Mouse (Mus musculus): ENCODE results near the gene Slc12a3. TPM values are rescaled to one million over a fixed set of nuclear protein-coding genes. Genes with fewer than 3 reads are reported as not detected.

Slc12a3 gene
- total and polyA plus RNA-seq, 3 experiments = 0.44 TPM; not detected in 2

GRCm38 (mm10) chr8:94348425-94348824 is 19.4 kb downstream of the Slc12a3 start:
- ATAC-seq (ENCODE audit: extremely low read depth, insufficient number of reproducible peaks, low FRiP score, poor library complexity, severe bottlenecking) = no peak
- H3K9me3 ChIP-seq (replicated peaks) = no peaks in the 10 kb centered on the region
- H3K4me1 ChIP-seq (ENCODE audit: insufficient read depth, low read depth, low read length) = 0 out of 2 replicates have a peak, but pooled peaks cover 2% of the 10 kb centered on the region
- no peak for TF ChIP-seq TAL1 (conservative IDR thresholded peaks at IDR 0.05; ENCODE audit: low read depth, low read length)
- no peak for TF ChIP-seq CTCF (IDR thresholded peaks at IDR 0.05; ENCODE audit: low read depth, low read length)
- no peak for TF ChIP-seq GATA2 (IDR thresholded peaks at IDR 0.05; ENCODE audit: borderline replicate concordance, low read depth, low read length)
- TF ChIP-seq POLR2AphosphoS5 (IDR thresholded peaks at IDR 0.05; ENCODE audit: insufficient replicate concordance, low read depth, low read length) = no peak
- TF ChIP-seq GATA1 (IDR thresholded peaks at IDR 0.05; ENCODE audit: borderline replicate concordance, low read length) = no peak
- no peak overlapping the region for H3K4me3 ChIP-seq (ENCODE audit: low read depth, low read length)
- H3K27me3 ChIP-seq (ENCODE audit: insufficient read depth, low read length) = peaks cover 22% of the 10 kb centered on the region; the same call in 1 of the 2 replicates
- H3K36me3 ChIP-seq (replicated peaks) = no peaks in the 10 kb centered on the region
- DNase-seq (ENCODE audit: low spot score) = no peak

- no peak for ATAC-seq (ENCODE audit: extremely low read depth, insufficient number of reproducible peaks, low FRiP score, poor library complexity, severe bottlenecking)
- no peaks in the 10 kb centered on the region for H3K36me3 ChIP-seq (replicated peaks)
- peaks cover 31% of the 10 kb centered on the region for H3K27me3 ChIP-seq (ENCODE audit: insufficient read depth, low read length)
- no peaks in the 10 kb centered on the region for H3K4me1 ChIP-seq (ENCODE audit: insufficient read depth, low read depth, low read length)
- TF ChIP-seq TAL1 (conservative IDR thresholded peaks at IDR 0.05; ENCODE audit: low read depth, low read length) = no peak
- no peak for TF ChIP-seq GATA2 (IDR thresholded peaks at IDR 0.05; ENCODE audit: borderline replicate concordance, low read depth, low read length)
- TF ChIP-seq POLR2AphosphoS5 (IDR thresholded peaks at IDR 0.05; ENCODE audit: insufficient replicate concordance, low read depth, low read length) = no peak
- TF ChIP-seq CTCF (IDR thresholded peaks at IDR 0.05; ENCODE audit: low read depth, low read length) = no peak
- TF ChIP-seq GATA1 (IDR thresholded peaks at IDR 0.05; ENCODE audit: borderline replicate concordance, low read length) = no peak
- DNase-seq (ENCODE audit: low spot score) = no peak
- H3K4me3 ChIP-seq (ENCODE audit: low read depth, low read length) = no peak overlapping the region
- H3K9me3 ChIP-seq (replicated peaks) = no peaks in the 10 kb centered on the region
Observed at GRCm38 (mm10) chr8:94354069-94354531, 25.1 kb downstream of the Slc12a3 start.

DNA sequence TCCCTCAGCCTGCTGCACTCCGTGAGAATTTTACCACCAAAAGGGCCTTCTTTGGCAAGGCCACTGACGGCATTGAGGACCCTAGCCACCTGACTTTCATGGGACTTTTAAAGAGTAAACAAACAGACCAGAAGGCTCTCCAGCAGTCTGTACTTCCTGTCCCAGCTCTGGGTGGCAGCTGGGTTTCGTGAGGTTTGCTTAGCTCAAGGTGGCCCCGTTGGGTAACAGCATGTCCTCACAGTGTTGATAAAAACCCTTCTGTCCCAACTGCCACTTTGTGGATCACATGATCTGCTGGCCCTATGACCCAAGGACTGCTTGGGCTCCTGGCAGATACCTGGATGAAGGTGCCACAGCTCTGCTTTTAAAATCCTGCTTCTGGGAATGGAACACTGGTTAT is 25.6 kb downstream of the Slc12a3 start:
- ATAC-seq (ENCODE audit: extremely low read depth, insufficient number of reproducible peaks, low FRiP score, poor library complexity, severe bottlenecking) = no peak
- TF ChIP-seq GATA1 (IDR thresholded peaks at IDR 0.05; ENCODE audit: borderline replicate concordance, low read length) = no peak
- no peak for TF ChIP-seq CTCF (IDR thresholded peaks at IDR 0.05; ENCODE audit: low read depth, low read length)
- no peak for TF ChIP-seq GATA2 (IDR thresholded peaks at IDR 0.05; ENCODE audit: borderline replicate concordance, low read depth, low read length)
- TF ChIP-seq POLR2AphosphoS5 (IDR thresholded peaks at IDR 0.05; ENCODE audit: insufficient replicate concordance, low read depth, low read length) = no peak
- TF ChIP-seq TAL1 (conservative IDR thresholded peaks at IDR 0.05; ENCODE audit: low read depth, low read length) = no peak
- Histone ChIP-seq H3K27me3 (ENCODE audit: insufficient read depth, low read length) (peaks cover 32% of the 10 kb centered on the region), H3K4me1 (ENCODE audit: insufficient read depth, low read depth, low read length) (no peaks in the 10 kb centered on the region), H3K36me3 (replicated peaks) (no peaks in the 10 kb centered on the region), H3K9me3 (replicated peaks) (no peaks in the 10 kb centered on the region), H3K4me3 (ENCODE audit: low read depth, low read length) (no peak overlapping the region)
- no peak for DNase-seq (ENCODE audit: low spot score)

- no peak for ATAC-seq (ENCODE audit: extremely low read depth, insufficient number of reproducible peaks, low FRiP score, poor library complexity, severe bottlenecking)
- no peaks in the 10 kb centered on the region for H3K4me1 ChIP-seq (ENCODE audit: insufficient read depth, low read depth, low read length)
- DNase-seq (ENCODE audit: low spot score) = no peak
- peaks cover 36% of the 10 kb centered on the region for H3K27me3 ChIP-seq (ENCODE audit: insufficient read depth, low read length)
- H3K36me3 ChIP-seq (replicated peaks) = no peaks in the 10 kb centered on the region
- no peaks in the 10 kb centered on the region for H3K9me3 ChIP-seq (replicated peaks)
- no peak overlapping the region for H3K4me3 ChIP-seq (ENCODE audit: low read depth, low read length)
- TF ChIP-seq CTCF (IDR thresholded peaks at IDR 0.05; ENCODE audit: low read depth, low read length) = no peak
Observed at GRCm38 (mm10) chr8:94357220-94357619, 28.2 kb downstream of the Slc12a3 start.

- Histone ChIP-seq H3K27me3 (ENCODE audit: insufficient read depth, low read length) (peaks cover 36% of the 10 kb centered on the region), H3K4me3 (ENCODE audit: low read depth, low read length) (no peak overlapping the region), H3K9me3 (replicated peaks) (no peaks in the 10 kb centered on the region), H3K36me3 (replicated peaks) (no peaks in the 10 kb centered on the region), H3K4me1 (ENCODE audit: insufficient read depth, low read depth, low read length) (no peaks in the 10 kb centered on the region)
- no peak for ATAC-seq (ENCODE audit: extremely low read depth, insufficient number of reproducible peaks, low FRiP score, poor library complexity, severe bottlenecking)
- no peak for TF ChIP-seq POLR2AphosphoS5 (IDR thresholded peaks at IDR 0.05; ENCODE audit: insufficient replicate concordance, low read depth, low read length)
- DNase-seq (ENCODE audit: low spot score) = no peak
Observed at GRCm38 (mm10) chr8:94358541-94358940, 29.5 kb downstream of the Slc12a3 start.

DNA sequence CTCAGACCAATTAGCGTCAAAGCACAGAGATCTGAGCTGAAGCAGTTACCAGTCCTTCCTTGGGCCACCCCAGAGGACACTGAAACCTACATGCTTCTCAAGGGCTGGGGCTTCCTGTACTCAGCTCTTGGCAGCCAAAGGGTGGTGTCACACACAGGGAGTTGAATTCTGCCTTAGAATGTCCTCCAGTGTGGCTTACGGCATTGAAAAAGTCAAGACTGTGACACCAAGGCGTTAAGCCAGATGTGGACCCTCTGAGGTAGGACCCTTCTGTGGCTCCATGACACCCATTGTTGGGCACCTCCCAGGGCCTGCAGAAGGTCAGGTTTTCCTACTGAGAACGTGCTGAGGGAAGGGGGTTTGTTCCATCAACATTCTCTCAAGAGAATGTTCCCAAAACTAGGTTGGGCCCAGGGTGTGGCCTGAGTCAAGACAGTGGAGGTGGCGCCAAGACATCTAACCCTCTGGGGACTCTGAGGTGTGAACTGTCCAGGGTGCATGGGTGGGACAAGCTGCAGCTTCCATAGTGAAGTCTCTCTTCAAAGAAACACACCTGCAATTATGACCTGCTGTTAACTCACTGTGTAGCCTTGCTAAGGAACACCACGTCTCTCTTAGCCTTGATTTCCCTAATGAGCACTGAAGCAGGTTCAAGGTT is 32.9 kb downstream of the Slc12a3 start:
- Histone ChIP-seq H3K4me1 (ENCODE audit: insufficient read depth, low read depth, low read length) (no peaks in the 10 kb centered on the region), H3K36me3 (replicated peaks) (no peaks in the 10 kb centered on the region), H3K4me3 (ENCODE audit: low read depth, low read length) (no peak overlapping the region), H3K27me3 (ENCODE audit: insufficient read depth, low read length) (peaks cover 26% of the 10 kb centered on the region), H3K9me3 (replicated peaks) (no peaks in the 10 kb centered on the region)
- no peak for DNase-seq (ENCODE audit: low spot score)
- no peak for ATAC-seq (ENCODE audit: extremely low read depth, insufficient number of reproducible peaks, low FRiP score, poor library complexity, severe bottlenecking)
- no peak for TF ChIP-seq GATA1 (IDR thresholded peaks at IDR 0.05; ENCODE audit: borderline replicate concordance, low read length)
- no peak for TF ChIP-seq GATA2 (IDR thresholded peaks at IDR 0.05; ENCODE audit: borderline replicate concordance, low read depth, low read length)
- TF ChIP-seq TAL1 (conservative IDR thresholded peaks at IDR 0.05; ENCODE audit: low read depth, low read length) = no peak
- TF ChIP-seq CTCF (IDR thresholded peaks at IDR 0.05; ENCODE audit: low read depth, low read length) = no peak
- no peak for TF ChIP-seq POLR2AphosphoS5 (IDR thresholded peaks at IDR 0.05; ENCODE audit: insufficient replicate concordance, low read depth, low read length)

Data from G1E (cell line).